8 mouse cellular contexts compared by ENCODE assay signal in genomic region chr15:78803499-78803900, GRCm38 (mm10). TPM values are rescaled to one million over a fixed set of nuclear protein-coding genes. Genes with fewer than 3 reads are reported as not detected.
DNase-seq lines count a peak whose midpoint lies in the region; ATAC-seq lines count a peak whose summit lies in the region.

No protein-coding gene starts in this region.

- no peak overlapping the region for H3K4me3 ChIP-seq in heart, embryonic 11.5 days (ENCODE audit: low read depth, low read length)
- H3K4me3 ChIP-seq in kidney, embryonic 15.5 days (replicated peaks) = peak overlapping the region; percentile 70
- H3K4me3 ChIP-seq in midbrain, embryonic 12.5 days = no peak overlapping the region

- peaks cover 27% of the 10 kb centered on the region for H3K27me3 ChIP-seq in heart, embryonic 11.5 days (ENCODE audit: control insufficient read depth, insufficient read depth, low read length)
- H3K27me3 ChIP-seq in kidney, embryonic 15.5 days = peaks cover 51% of the 10 kb centered on the region
- peaks cover 74% of the 10 kb centered on the region for H3K27me3 ChIP-seq in midbrain, embryonic 12.5 days

- H3K9me3 ChIP-seq in heart, embryonic 11.5 days (replicated peaks; ENCODE audit: control insufficient read depth, low read length) = no peaks in the 10 kb centered on the region
- H3K9me3 ChIP-seq in kidney, embryonic 15.5 days (replicated peaks) = no peaks in the 10 kb centered on the region
- no peaks in the 10 kb centered on the region for H3K9me3 ChIP-seq in midbrain, embryonic 12.5 days

- WGBS in heart, embryonic 11.5 days (ENCODE audit: insufficient replicate concordance) = 3% methylated on average over 8 of the region's 8 CpGs
- 5% methylated on average over 8 of the region's 8 CpGs for WGBS in kidney, embryonic 15.5 days
- WGBS in midbrain, embryonic 12.5 days = under 1% methylated on average over 8 of the region's 8 CpGs

- peak overlapping the region; percentile 96 for H3K4me2 ChIP-seq in heart, embryonic 11.5 days
- H3K4me2 ChIP-seq in kidney, embryonic 15.5 days = peak overlapping the region; percentile 97
- peak overlapping the region; percentile 77 for H3K4me2 ChIP-seq in midbrain, embryonic 12.5 days (replicated peaks)

- ATAC-seq in heart, embryonic 11.5 days (replicated peaks; ENCODE audit: insufficient number of reproducible peaks, low FRiP score, low TSS enrichment) = no peak
- peak; percentile 7; the same call in 1 of the 2 replicates for ATAC-seq in kidney, embryonic 15.5 days (replicated peaks; ENCODE audit: low FRiP score)
- ATAC-seq in midbrain, embryonic 12.5 days (ENCODE audit: low FRiP score, low read depth) = peak; percentile 55; the same call in 1 of the 2 replicates
- ATAC-seq in cerebellum, adult (ENCODE audit: insufficient number of reproducible peaks, low FRiP score, low TSS enrichment) = no peak

- H3K36me3 ChIP-seq in heart, embryonic 11.5 days (ENCODE audit: control insufficient read depth, insufficient read depth, low read length) = no peaks in the 10 kb centered on the region
- peaks cover under 1% of the 10 kb centered on the region; the same call in 1 of the 2 replicates for H3K36me3 ChIP-seq in kidney, embryonic 15.5 days
- H3K36me3 ChIP-seq in midbrain, embryonic 12.5 days = no peaks in the 10 kb centered on the region

- DNase-seq in 3134 (ENCODE audit: extremely low read depth, insufficient read length, low spot score) (peak; percentile 67), NIH3T3 (ENCODE audit: low read depth) (peak; percentile 55)
- DNase-seq in left cerebral cortex, adult 9 months (ENCODE audit: low spot score in 2 of 2) = no peak
- DNase-seq in left cerebral cortex, adult 11 months (ENCODE audit: low spot score) = no peak

- no peak overlapping the region for H3K27ac ChIP-seq in heart, embryonic 11.5 days (ENCODE audit: low read depth, low read length)
- H3K27ac ChIP-seq in kidney, embryonic 15.5 days = peak overlapping the region; percentile 92
- no peak overlapping the region for H3K27ac ChIP-seq in midbrain, embryonic 12.5 days (replicated peaks)

- no peak overlapping the region for H3K9ac ChIP-seq in heart, embryonic 11.5 days (ENCODE audit: low read depth, low read length)
- H3K9ac ChIP-seq in kidney, embryonic 15.5 days = no peak overlapping the region
- no peak overlapping the region for H3K9ac ChIP-seq in midbrain, embryonic 12.5 days (replicated peaks)

- peaks cover 28% of the 10 kb centered on the region for H3K4me1 ChIP-seq in heart, embryonic 11.5 days (ENCODE audit: control insufficient read depth, insufficient read depth, low read length)
- H3K4me1 ChIP-seq in kidney, embryonic 15.5 days = peaks cover 74% of the 10 kb centered on the region
- H3K4me1 ChIP-seq in midbrain, embryonic 12.5 days = peaks cover 33% of the 10 kb centered on the region

RNA-seq across cellular contexts. Expression of gene Card10, which starts 0.7 kb away (rescaled TPM):
- 3.7 and 4.2 TPM in 2 replicates for polyA plus RNA-seq in heart, embryonic 11.5 days (2014; fragmentation: Nextera tagmentation; extraction: Ambion mirVana)
- polyA plus RNA-seq in kidney, embryonic 15.5 days (2015; fragmentation: Nextera tagmentation; extraction: Ambion mirVana) = 9.1 and 9.5 TPM in 2 replicates
- polyA plus RNA-seq in midbrain, embryonic 12.5 days (2016; fragmentation: Nextera tagmentation; extraction: Ambion mirVana) = 2.3 and 2.6 TPM in 2 replicates

RNA-seq across cellular contexts. Expression of gene Mfng, which starts 30.2 kb away (rescaled TPM):
- polyA plus RNA-seq in heart, embryonic 11.5 days (2014; fragmentation: Nextera tagmentation; extraction: Ambion mirVana) = 3.0 and 3.7 TPM in 2 replicates
- polyA plus RNA-seq in kidney, embryonic 15.5 days (2015; fragmentation: Nextera tagmentation; extraction: Ambion mirVana) = 25.4 and 25.6 TPM in 2 replicates
- 119 and 137 TPM in 2 replicates for polyA plus RNA-seq in midbrain, embryonic 12.5 days (2016; fragmentation: Nextera tagmentation; extraction: Ambion mirVana)

RNA-seq across cellular contexts. Expression of gene Cdc42ep1, which starts 38.9 kb away (rescaled TPM):
- polyA plus RNA-seq in heart, embryonic 11.5 days (2014; fragmentation: Nextera tagmentation; extraction: Ambion mirVana) = 24.1 and 29.7 TPM in 2 replicates
- 46.2 and 51.1 TPM in 2 replicates for polyA plus RNA-seq in kidney, embryonic 15.5 days (2015; fragmentation: Nextera tagmentation; extraction: Ambion mirVana)
- polyA plus RNA-seq in midbrain, embryonic 12.5 days (2016; fragmentation: Nextera tagmentation; extraction: Ambion mirVana) = 11.5 and 11.9 TPM in 2 replicates

RNA-seq across cellular contexts. Expression of gene Lgals2, which starts 51.8 kb away (rescaled TPM):
- 0.49 TPM in 1 of 2 replicates, not detected in the other for polyA plus RNA-seq in heart, embryonic 11.5 days (2014; fragmentation: Nextera tagmentation; extraction: Ambion mirVana)
- polyA plus RNA-seq in kidney, embryonic 15.5 days (2015; fragmentation: Nextera tagmentation; extraction: Ambion mirVana) = 0.60 and 1.8 TPM in 2 replicates
- polyA plus RNA-seq in midbrain, embryonic 12.5 days (2016; fragmentation: Nextera tagmentation; extraction: Ambion mirVana) = 0.56 TPM in 1 of 2 replicates, not detected in the other

Comparison
In these comparisons a context has a peak if more than half of its experiments do, and no peak if none do; other contexts are left out.
1. DNase-seq: peak in 3134 (single experiment) and NIH3T3 (single experiment); none in left cerebral cortex, adult 9 months (0 of 2) and left cerebral cortex, adult 11 months (single experiment).
2. ATAC-seq: peak in kidney, embryonic 15.5 days (single experiment) and midbrain, embryonic 12.5 days (single experiment); none in heart, embryonic 11.5 days (single experiment) and cerebellum, adult (single experiment).
3. Peak in every context shown above with its lines, with median percentiles within 50 percentile points of each other: H3K4me2 ChIP-seq.